Mouse (Mus musculus) bone marrow macrophage, adult 2 months (primary cell): ENCODE measurements at regions not wholly inside any gene's neighbourhood (a gene's known extent, or its start where the extent isn't known, plus 50 kb on each side); places are given as distances from the start of the nearest gene placed in this dataset.

Experiments used
- H3K27ac ChIP-seq: 2 replicates; pipeline ENCODE4 v1.5.1; 2012; ENCODE audit warnings: low read depth, low read length; ENCODE audit not compliant: insufficient read depth
- H3K4me1 ChIP-seq: 2 replicates; pipeline ENCODE4 v1.6.1; 2012; ENCODE audit warnings: low read length; ENCODE audit not compliant: control insufficient read depth, insufficient read depth
- H3K4me3 ChIP-seq: 2 replicates; pipeline ENCODE4 v1.5.1; 2012; ENCODE audit warnings: mild to moderate bottlenecking, low read length, moderate library complexity; ENCODE audit not compliant: insufficient read depth
- CTCF ChIP-seq: IDR thresholded peaks from 2 replicates; pipeline ENCODE4 v1.5.1; 2012; ENCODE audit warnings: low read depth, mild to moderate bottlenecking, low read length, moderate library complexity
- POLR2A ChIP-seq: IDR thresholded peaks from 2 replicates; pipeline ENCODE4 v1.6.1; 2012; ENCODE audit warnings: mild to moderate bottlenecking, low read depth, low read length, borderline replicate concordance

DNA sequence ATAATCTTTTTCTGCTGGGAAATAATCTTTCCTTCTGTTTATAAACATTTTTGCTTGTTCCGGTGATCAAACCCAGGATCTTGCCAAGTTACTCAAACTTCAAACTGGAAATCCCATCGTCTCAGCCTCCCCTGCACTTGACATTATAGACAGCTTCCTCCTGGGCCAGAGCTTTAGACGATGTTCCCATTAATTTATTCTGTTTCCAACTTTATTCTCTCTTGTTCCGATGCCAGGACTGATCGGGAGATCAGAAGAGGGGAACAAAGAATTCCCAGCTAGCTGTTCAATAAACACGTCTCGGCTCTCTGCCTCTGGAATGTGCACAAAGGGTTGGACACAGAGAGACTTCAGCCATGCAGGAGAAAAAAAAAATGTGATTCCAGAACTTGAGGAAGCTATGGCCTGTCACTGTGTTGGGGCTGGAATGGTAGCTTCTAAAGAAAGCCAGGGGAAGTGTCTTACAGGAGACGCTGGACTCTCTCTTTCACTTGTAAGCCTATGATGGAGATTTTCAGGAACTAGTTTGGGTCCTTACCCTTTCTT, 281.5 kb upstream of the Hs6st1 start:
- TF ChIP-seq CTCF (no peak), POLR2A (no peak)
- Histone ChIP-seq H3K27ac (no peak overlapping the region), H3K4me3 (no peak overlapping the region), H3K4me1 (no peaks in the 10 kb centered on the region)

GRCm38 (mm10) chr1:35797064-35797463, 271.1 kb upstream of the Hs6st1 start:
- no peak for TF ChIP-seq POLR2A
- no peak for TF ChIP-seq CTCF
- Histone ChIP-seq H3K27ac (no peak overlapping the region), H3K4me1 (no peaks in the 10 kb centered on the region), H3K4me3 (no peak overlapping the region)

DNA sequence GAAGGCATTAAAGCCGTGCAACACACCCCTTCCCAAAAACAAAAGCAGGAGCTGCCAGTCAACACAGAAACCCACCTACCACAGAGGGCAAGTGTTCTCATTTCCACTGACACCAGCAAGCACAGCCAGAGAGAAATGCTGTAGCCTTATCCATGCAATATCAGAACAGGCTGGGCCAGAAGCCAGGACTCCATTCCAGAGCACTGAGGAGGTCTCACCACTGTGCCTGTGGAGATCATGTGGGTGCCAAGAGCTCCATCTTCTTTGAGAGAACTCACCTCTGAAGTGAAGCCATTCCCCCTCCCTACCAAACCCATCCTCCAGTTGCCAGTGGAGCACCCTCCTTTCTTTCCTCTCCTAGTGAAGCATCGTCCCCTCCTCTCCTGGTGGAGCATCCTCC, 270.7 kb upstream of the Hs6st1 start:
- Histone ChIP-seq H3K4me3 (no peak overlapping the region), H3K4me1 (no peaks in the 10 kb centered on the region), H3K27ac (no peak overlapping the region)
- no peak for TF ChIP-seq POLR2A
- TF ChIP-seq CTCF: no peak

DNA sequence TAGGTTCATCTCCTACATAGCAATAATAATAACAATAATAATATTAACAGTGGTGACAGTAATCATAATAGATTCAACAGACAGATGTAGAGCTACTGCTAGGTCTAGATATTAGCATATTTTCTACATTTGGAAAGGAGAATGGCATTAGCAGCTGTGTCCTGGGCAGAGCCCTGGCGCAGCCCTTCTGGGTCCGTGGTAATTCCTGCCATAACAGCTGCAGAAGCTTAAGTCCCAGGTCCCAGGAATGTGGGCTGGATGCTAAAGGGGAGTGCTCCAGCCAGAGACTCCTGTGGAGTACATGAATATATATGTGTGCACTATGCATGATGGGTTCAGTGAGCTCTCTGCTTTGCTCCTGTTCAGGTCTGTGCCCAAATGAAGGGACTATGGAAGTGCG, 262.7 kb upstream of the Hs6st1 start:
- Histone ChIP-seq H3K27ac (no peak overlapping the region), H3K4me3 (no peak overlapping the region), H3K4me1 (peaks cover 5% of the 10 kb centered on the region)
- TF ChIP-seq CTCF (no peak), POLR2A (no peak)

DNA sequence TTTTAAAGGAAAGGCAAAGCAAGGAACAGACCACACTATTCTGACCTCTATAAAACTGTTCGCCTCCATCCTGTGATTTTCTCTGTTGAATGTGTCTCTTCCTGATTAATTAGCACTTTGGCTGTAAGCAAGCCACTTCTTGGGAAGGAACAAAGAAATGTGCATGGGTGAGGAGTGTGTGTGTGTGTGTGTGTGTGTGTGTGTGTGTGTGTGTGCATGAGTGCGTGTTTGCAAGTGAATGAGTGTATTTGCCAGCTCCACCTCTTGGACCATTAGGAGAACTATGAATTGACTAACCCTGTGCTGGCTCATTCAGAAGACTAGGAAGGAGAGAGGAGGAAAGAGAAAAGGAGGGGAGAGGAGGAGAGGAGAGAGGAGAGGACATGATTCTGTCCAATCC, 261.9 kb upstream of the Hs6st1 start:
- TF ChIP-seq CTCF (no peak), POLR2A (no peak)
- H3K27ac ChIP-seq: no peak overlapping the region
- peaks cover 9% of the 10 kb centered on the region for H3K4me1 ChIP-seq
- no peak overlapping the region for H3K4me3 ChIP-seq

GRCm38 (mm10) chr1:35806731-35807130, 261.5 kb upstream of the Hs6st1 start:
- no peak for TF ChIP-seq POLR2A
- TF ChIP-seq CTCF: no peak
- no peak overlapping the region for H3K4me3 ChIP-seq
- peaks cover 9% of the 10 kb centered on the region for H3K4me1 ChIP-seq
- no peak overlapping the region for H3K27ac ChIP-seq

- no peak for TF ChIP-seq CTCF
- no peak for TF ChIP-seq POLR2A
Observed at GRCm38 (mm10) chr1:35808894-35809293, 259.3 kb upstream of the Hs6st1 start.

DNA sequence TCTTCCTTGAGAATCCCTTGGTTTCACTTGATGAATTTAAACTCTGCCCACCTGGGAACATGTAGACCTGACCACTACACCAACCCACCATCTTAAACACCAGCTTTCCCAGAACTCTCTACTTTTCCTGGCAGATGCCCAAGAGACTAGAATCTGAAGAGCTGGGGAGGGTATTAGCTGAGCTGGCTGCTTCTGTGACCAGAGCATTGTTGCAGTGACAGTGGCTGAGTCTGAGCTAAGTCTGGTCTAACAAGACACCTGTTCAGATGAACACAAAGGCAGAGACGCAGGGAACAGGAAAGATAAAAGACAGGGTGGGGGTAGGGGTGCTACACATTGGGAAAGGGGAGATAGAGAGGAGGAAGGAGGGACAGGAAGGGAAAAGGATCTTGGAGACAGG, 258.9 kb upstream of the Hs6st1 start:
- Histone ChIP-seq H3K4me3 (no peak overlapping the region), H3K27ac (no peak overlapping the region), H3K4me1 (peaks cover 15% of the 10 kb centered on the region)
- no peak for TF ChIP-seq CTCF
- TF ChIP-seq POLR2A: no peak

More at GRCm38 (mm10) chr1:35808894-35809293, 259.3 kb upstream of the Hs6st1 start:
- H3K27ac ChIP-seq: no peak overlapping the region
- peaks cover 11% of the 10 kb centered on the region for H3K4me1 ChIP-seq
- no peak overlapping the region for H3K4me3 ChIP-seq

DNA sequence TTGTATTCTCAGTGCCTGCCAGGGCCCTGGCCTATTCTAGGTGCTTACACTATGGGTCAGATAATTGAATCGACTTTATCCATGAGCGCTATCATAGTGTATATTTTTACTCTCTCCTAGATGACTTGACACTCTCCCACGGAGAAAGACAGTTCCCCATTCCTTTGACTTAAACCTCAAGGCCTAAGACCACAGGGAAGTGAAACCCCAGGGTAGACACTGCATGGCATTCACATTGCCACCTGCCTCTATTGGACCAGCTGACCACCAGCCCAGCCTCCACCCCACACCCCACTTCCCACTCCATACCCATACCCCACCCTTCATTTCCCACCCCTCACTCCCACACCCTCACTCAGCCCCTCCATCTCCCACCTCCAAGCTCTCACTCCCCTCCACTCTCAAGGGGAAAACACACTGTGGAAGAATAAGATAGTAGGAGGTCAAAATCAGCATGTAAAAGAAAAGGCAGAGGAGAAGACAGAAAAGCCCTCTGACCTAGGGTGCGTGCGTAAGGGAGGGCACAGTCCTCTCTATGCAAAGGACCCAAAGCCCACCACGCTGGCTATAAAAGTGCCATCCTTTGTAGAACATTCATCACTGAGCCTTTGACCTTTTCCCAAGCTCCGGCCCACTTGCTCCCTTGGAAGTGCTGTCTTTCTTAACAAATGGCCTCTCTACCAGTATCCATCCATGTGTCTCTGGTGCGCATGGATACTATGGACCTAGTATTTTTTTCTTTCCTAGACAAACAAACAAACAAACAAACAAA, 257.4 kb upstream of the Hs6st1 start:
- Histone ChIP-seq H3K4me3 (no peak overlapping the region), H3K27ac (no peak overlapping the region), H3K4me1 (peaks cover 21% of the 10 kb centered on the region)
- TF ChIP-seq POLR2A (no peak), CTCF (no peak)

- no peak overlapping the region for H3K4me3 ChIP-seq
- H3K27ac ChIP-seq: no peak overlapping the region
- TF ChIP-seq POLR2A (no peak), CTCF (no peak)
- H3K4me1 ChIP-seq: peaks cover 21% of the 10 kb centered on the region
Observed at GRCm38 (mm10) chr1:35811380-35811779, 256.8 kb upstream of the Hs6st1 start.

DNA sequence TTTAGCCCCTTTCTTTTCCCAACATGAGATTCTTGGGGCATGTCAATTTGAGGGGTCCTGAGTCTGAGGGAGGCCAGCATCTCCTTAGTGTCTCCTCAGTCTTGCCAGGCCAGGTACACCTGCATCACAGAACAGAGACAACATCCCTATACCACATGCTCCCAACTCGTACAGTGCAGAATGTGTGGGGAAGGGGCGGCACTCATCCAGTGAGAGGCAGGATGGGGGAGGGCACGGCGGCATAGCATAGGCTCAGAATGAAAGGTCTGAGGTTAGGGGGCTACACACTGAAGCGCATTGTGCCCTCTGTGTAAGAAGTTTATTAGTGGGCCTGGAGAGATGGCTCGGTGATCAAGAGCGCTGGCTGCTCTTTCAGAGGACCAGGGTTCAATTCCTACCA, 256.4 kb upstream of the Hs6st1 start:
- TF ChIP-seq POLR2A (no peak), CTCF (no peak)
- H3K4me3 ChIP-seq: no peak overlapping the region
- peaks cover 21% of the 10 kb centered on the region for H3K4me1 ChIP-seq
- H3K27ac ChIP-seq: no peak overlapping the region
